Mouse (Mus musculus) liver, embryonic 14.5 days (tissue): ENCODE measurements at regions not wholly inside any gene's neighbourhood (a gene's known extent, or its start where the extent isn't known, plus 50 kb on each side); places are given as distances from the start of the nearest gene placed in this dataset.

Experiments
- ATAC-seq: fragments of 200-750 bp; cut with Nextera tagmentation; 2 replicates; pipeline ENCODE4 v1.8.0; 2017; ENCODE audit warnings: moderate number of reproducible peaks, mild to moderate bottlenecking, moderate library complexity; ENCODE audit not compliant: insufficient read depth
- DNase-seq, 3 experiments: peaks; one replicate each; pipeline ENCODE4 v3.0.0-alpha.2; 2012 to 2013; ENCODE audit warnings: low read depth in 3 of 3, low spot score in 3 of 3
- H3K27ac ChIP-seq: fragments of 300-500 bp; sonication (generic); 2 replicates; pipeline ENCODE4 v1.5.1; 2014; ENCODE audit warnings: moderate library complexity, mild to moderate bottlenecking, control low read depth, inconsistent platforms
- H3K27me3 ChIP-seq: fragments of 300-500 bp; sonication (generic); 2 replicates; pipeline ENCODE4 v1.6.1; 2014; ENCODE audit warnings: mild to moderate bottlenecking, low read length, moderate library complexity; ENCODE audit not compliant: control insufficient read depth, insufficient read depth
- H3K36me3 ChIP-seq: fragments of 300-500 bp; sonication (generic); replicated peaks from 2 replicates; pipeline ENCODE4 v1.6.1; 2014; ENCODE audit warnings: low read depth; ENCODE audit not compliant: control insufficient read depth, insufficient read depth
- H3K4me1 ChIP-seq, 2 experiments: fragments of 200-500 bp in 1 of 2; fragments of 300-500 bp in 1 of 2; sonication (generic) in 1 of 2; replicated peaks; 2 replicates each; pipeline ENCODE4 v1.6.1; 2012 to 2014; ENCODE audit warnings: antibody characterized with exemption in 1 of 2, inconsistent platforms in 1 of 2, low read length in 1 of 2; ENCODE audit not compliant: control insufficient read depth in 2 of 2, insufficient read depth in 2 of 2
- H3K4me2 ChIP-seq: fragments of 300-500 bp; sonication (generic); 2 replicates; pipeline ENCODE4 v1.6.1; 2014; ENCODE audit warnings: low read depth, mild to moderate bottlenecking, control low read depth, moderate library complexity
- H3K4me3 ChIP-seq, 2 experiments: fragments of 200-500 bp in 1 of 2; fragments of 300-500 bp in 1 of 2; sonication (generic) in 1 of 2; 2 replicates each; pipeline ENCODE4 v1.5.1; 2012 to 2014; ENCODE audit warnings: low read depth in 2 of 2, low read length in 2 of 2, mild to moderate bottlenecking in 2 of 2, control low read depth in 1 of 2, inconsistent platforms in 1 of 2, moderate library complexity in 1 of 2; ENCODE audit not compliant: insufficient read depth in 1 of 2
- H3K9ac ChIP-seq: fragments of 300-500 bp; sonication (generic); replicated peaks from 2 replicates; pipeline ENCODE4 v1.6.1; 2014; ENCODE audit warnings: mild to moderate bottlenecking, control low read depth, moderate library complexity
- H3K9me3 ChIP-seq: fragments of 300-500 bp; sonication (generic); 2 replicates; pipeline ENCODE4 v1.6.1; 2016; ENCODE audit warnings: low read length, mixed read lengths; ENCODE audit not compliant: control insufficient read depth
- CTCF ChIP-seq: IDR thresholded peaks from 2 replicates; pipeline ENCODE4 v1.5.1; 2016; ENCODE audit warnings: antibody characterized with exemption, low read depth, control low read depth
- EP300 ChIP-seq: IDR thresholded peaks from 2 replicates; pipeline ENCODE4 v1.6.1; 2016; ENCODE audit warnings: antibody characterized with exemption, low read depth
- WGBS: fragments of 180-500 bp; shearing (Covaris S2); extraction: QIAGEN DNeasy Blood & Tissue Kit; methylation state at CpG from one replicate; pipeline ENCODE4 v1.1.7; 2014; ENCODE audit not compliant: insufficient replicate concordance; 5-methylcytosine and 5-hydroxymethylcytosine counted together

DNA sequence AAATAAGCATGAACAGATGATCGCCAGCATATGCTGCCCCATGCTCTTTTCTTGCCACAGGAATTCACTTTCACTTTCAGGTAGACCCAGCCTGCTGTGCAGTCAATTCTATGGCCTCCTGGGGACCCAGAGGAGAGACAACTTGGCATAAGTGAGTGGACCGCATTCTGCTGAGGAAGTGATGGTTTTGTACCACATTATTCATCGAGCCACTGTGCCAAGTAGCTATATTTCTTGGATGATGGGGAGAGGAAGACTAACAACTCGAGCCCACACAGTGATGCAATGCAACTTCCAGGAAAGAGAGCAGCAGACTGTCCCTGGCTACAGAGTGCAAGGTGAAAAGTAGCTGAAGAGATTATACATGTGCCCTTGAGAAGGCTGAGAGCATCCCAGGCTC lies 515.8 kb upstream of the Kif18a start:
- no peaks in the 10 kb centered on the region for H3K36me3 ChIP-seq
- H3K27ac ChIP-seq: no peak overlapping the region

DNA sequence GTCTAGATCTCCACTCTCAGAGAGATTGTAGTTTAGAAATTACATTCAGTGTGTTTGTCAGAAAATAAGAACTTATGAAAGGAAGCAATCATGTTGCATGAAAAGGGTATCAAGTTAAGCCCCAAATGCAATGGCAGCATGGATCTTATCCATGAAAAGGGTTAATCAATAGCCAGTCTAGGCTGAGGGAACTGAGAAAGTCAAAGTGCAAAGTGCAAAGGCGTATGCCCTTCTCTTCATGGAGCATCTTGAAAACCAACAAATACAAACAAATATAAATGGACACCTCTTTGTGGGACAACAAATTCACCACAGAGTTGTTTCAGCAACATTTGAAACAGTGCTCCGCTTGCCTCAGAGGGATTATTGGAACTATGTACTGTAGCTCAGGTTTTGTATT lies 514.1 kb upstream of the Kif18a start:
- Histone ChIP-seq H3K36me3 (no peaks in the 10 kb centered on the region), H3K27me3 (no peaks in the 10 kb centered on the region), H3K4me2 (no peak overlapping the region), H3K9me3 (no peaks in the 10 kb centered on the region), H3K4me1 (no peaks in the 10 kb centered on the region), H3K9ac (no peak overlapping the region), H3K4me3 (no peak overlapping the region), H3K27ac (no peak overlapping the region)
- TF ChIP-seq EP300 (no peak), CTCF (no peak)
- WGBS: 59% methylated on average over 2 of the region's 2 CpGs
- DNase-seq (no peak), ATAC-seq (no peak)

More for the DNA sequence above, 515.8 kb upstream of the Kif18a start:
- ATAC-seq (no peak), DNase-seq (no peak)
- H3K9ac ChIP-seq: no peak overlapping the region
- H3K4me2 ChIP-seq: no peak overlapping the region
- TF ChIP-seq EP300: no peak
- no peak for TF ChIP-seq CTCF
- no peaks in the 10 kb centered on the region for H3K27me3 ChIP-seq
- WGBS: 48% methylated on average over 4 of the region's 4 CpGs
- no peak overlapping the region for H3K4me3 ChIP-seq
- H3K4me1 ChIP-seq: no peaks in the 10 kb centered on the region
- H3K9me3 ChIP-seq: no peaks in the 10 kb centered on the region

DNA sequence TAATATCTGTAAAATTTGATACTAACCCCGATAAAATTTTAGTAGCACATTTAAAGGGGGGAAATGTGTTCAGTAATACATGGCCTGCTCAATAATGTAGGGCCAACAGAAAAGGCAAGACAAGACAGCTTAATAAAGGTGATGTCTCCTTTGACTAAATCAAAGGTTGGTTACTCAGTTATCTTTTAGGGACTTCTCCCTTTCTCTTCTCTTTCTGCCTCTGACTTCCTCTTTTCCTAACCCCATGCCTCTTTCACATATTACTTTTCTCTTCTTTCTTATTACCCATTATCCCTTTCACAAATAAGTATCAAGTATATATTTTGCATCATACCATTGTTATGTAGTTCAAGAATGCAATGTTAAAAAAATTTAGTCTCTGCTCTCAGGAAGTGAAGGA lies 510.2 kb upstream of the Kif18a start:
- H3K4me2 ChIP-seq: no peak overlapping the region
- ATAC-seq: no peak
- 56% methylated on average over 1 of the region's 1 CpGs for WGBS

DNA sequence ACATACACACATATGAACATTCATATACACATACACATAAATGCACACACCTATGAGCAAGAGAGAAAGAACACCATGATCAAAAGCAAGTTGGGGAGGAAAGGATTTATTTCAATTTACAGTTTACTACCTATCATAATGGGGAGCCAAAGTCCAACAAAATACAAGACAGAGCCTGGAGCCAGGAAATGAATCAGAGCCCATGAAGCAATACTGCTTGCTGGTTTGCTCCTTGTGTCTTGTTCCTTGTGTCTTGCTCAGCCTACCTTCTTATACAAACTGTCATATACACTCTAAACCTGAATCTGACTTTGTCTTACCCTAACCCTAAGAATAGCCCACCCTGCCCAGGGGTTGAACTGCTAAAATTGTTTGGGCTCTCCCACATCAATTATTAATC lies 497.1 kb upstream of the Kif18a start:
- ATAC-seq: no peak
- no peak overlapping the region for H3K27ac ChIP-seq
- no peak for TF ChIP-seq EP300
- no peak for TF ChIP-seq CTCF

More for the DNA sequence above, 510.2 kb upstream of the Kif18a start:
- no peak overlapping the region for H3K27ac ChIP-seq
- H3K27me3 ChIP-seq: no peaks in the 10 kb centered on the region
- H3K36me3 ChIP-seq: no peaks in the 10 kb centered on the region
- no peaks in the 10 kb centered on the region for H3K9me3 ChIP-seq
- TF ChIP-seq EP300: no peak
- TF ChIP-seq CTCF: no peak
- H3K9ac ChIP-seq: no peak overlapping the region
- H3K4me1 ChIP-seq: no peaks in the 10 kb centered on the region
- H3K4me3 ChIP-seq: no peak overlapping the region
- DNase-seq: no peak

DNA sequence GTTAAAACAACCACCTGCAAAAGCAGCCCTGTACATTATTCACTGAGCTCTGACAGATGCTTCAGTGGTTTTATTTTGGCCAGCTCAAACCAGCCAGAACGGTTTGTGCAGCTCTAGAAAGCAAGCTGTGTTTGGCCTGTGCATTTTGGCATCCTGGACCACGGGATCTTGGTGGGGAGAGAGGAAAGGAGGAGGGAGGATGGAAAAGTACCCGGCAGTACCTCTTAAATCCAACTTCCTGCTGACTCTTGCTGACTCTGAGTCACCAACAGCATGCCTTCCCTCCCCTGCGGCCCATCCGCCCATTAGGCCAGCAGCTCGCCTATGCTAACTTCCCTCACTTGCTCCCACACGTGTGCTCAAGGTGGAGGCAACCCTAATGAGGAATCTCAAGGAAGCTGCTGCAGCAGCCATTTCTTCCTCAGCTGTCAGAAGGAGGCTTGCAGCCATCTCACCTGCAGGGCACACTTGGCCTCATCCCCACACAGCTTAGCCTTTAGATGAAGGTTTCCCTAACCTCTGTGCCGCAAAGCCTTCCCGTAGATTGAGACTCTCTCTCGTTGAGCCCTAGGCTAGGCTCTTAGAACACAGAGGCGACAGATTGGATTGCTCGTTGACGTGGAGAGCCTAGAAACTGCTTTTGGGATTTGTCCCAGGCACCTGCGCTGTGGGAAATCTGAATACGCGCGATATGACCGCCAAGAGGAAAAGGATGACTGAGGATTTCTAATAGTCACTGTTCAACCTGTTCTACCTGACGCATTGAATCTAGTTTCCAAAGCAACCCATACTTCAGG lies 495.2 kb upstream of the Kif18a start:
- TF ChIP-seq CTCF (no peak), EP300 (no peak)
- Histone ChIP-seq H3K27me3 (no peaks in the 10 kb centered on the region), H3K9me3 (no peaks in the 10 kb centered on the region), H3K27ac (no peak overlapping the region), H3K9ac (no peak overlapping the region), H3K4me1 (no peaks in the 10 kb centered on the region), H3K36me3 (no peaks in the 10 kb centered on the region), H3K4me3 (no peak overlapping the region), H3K4me2 (no peak overlapping the region)
- DNase-seq: no peak
- whole genome bisulfite sequencing: 63% methylated on average over 19 of the region's 19 CpGs
- no peak for ATAC-seq

More for the DNA sequence above, 497.1 kb upstream of the Kif18a start:
- H3K4me1 ChIP-seq: no peaks in the 10 kb centered on the region
- H3K9ac ChIP-seq: no peak overlapping the region
- no peaks in the 10 kb centered on the region for H3K9me3 ChIP-seq
- no peak for DNase-seq
- H3K27me3 ChIP-seq: no peaks in the 10 kb centered on the region
- no peaks in the 10 kb centered on the region for H3K36me3 ChIP-seq
- no peak overlapping the region for H3K4me3 ChIP-seq
- H3K4me2 ChIP-seq: no peak overlapping the region
